Mouse (Mus musculus): ENCODE measurements around the gene B4galt3.

- no peak for TF ChIP-seq POLR2A (IDR thresholded peaks at IDR 0.05; ENCODE audit: low read depth, low read length)
- TF ChIP-seq CTCF (IDR thresholded peaks at IDR 0.05; ENCODE audit: extremely low read depth, insufficient read length, insufficient replicate concordance, low read depth, low read length) = no peak
Measured at GRCm38 (mm10) chr1:171247916-171248315, 22.2 kb upstream of the B4galt3 start.
